Mouse (Mus musculus) testis, adult 2 months (tissue): ENCODE data around the gene Gm9844.

Source experiments
- CTCF ChIP-seq: fragments of 200-500 bp; IDR thresholded peaks from 2 replicates; pipeline ENCODE4 v1.5.1; 2012; ENCODE audit warnings: low read depth, mild to moderate bottlenecking, inconsistent platforms, low read length, moderate library complexity; ENCODE audit not compliant: control insufficient read depth, insufficient read depth, insufficient replicate concordance
- POLR2A ChIP-seq: fragments of 200-500 bp; IDR thresholded peaks from 2 replicates; pipeline ENCODE4 v1.6.1; 2012; ENCODE audit warnings: low read depth, mild to moderate bottlenecking, inconsistent platforms, low read length, moderate library complexity; ENCODE audit not compliant: control insufficient read depth

GRCm38 (mm10) chr7:24845181-24845580 is 16.8 kb upstream of the Gm9844 start:
- TF ChIP-seq CTCF: no peak
- no peak for TF ChIP-seq POLR2A
